Mouse (Mus musculus) spleen, postnatal 36 days (tissue): ENCODE measurements around the gene Hif3a.

Source experiments
- DNase-seq, 2 experiments: peaks; one replicate each; pipeline ENCODE4 v3.0.0; 2022; ENCODE audit warnings: low spot score in 2 of 2, mixed read lengths in 1 of 2

Gene Hif3a

GRCm38 (mm10) chr7:17024814-17025504 is 37.3 kb downstream of the Hif3a start:
- peak; percentile 78 for DNase-seq

GRCm38 (mm10) chr7:17024141-17024540 is 38.1 kb downstream of the Hif3a start:
- DNase-seq: no peak

GRCm38 (mm10) chr7:17023701-17024100 is 38.5 kb downstream of the Hif3a start:
- DNase-seq: no peak

- DNase-seq: no peak
These were observed 40.1 kb downstream of the Hif3a start for GRCm38 (mm10) chr7:17022176-17022575.

- DNase-seq: no peak
These were observed 42.6 kb downstream of the Hif3a start for GRCm38 (mm10) chr7:17019426-17020166.

GRCm38 (mm10) chr7:17017921-17018320 is 44.3 kb downstream of the Hif3a start:
- DNase-seq: no peak

- DNase-seq: peak in 1 of 2 experiments; percentile 26
These were observed 45.2 kb downstream of the Hif3a start for GRCm38 (mm10) chr7:17017036-17017435.

- DNase-seq: no peak
These were observed 46.8 kb downstream of the Hif3a start for GRCm38 (mm10) chr7:17015381-17015780.

- DNase-seq: no peak
These were observed 50.2 kb downstream of the Hif3a start for GRCm38 (mm10) chr7:17011909-17012590.

GRCm38 (mm10) chr7:17010010-17010347 is 52.2 kb downstream of the Hif3a start:
- no peak for DNase-seq

- DNase-seq: no peak
These were observed 52.8 kb downstream of the Hif3a start for GRCm38 (mm10) chr7:17009326-17010009.

- DNase-seq: peak in 1 of 2 experiments; percentile 25
These were observed 54.9 kb downstream of the Hif3a start for GRCm38 (mm10) chr7:17007300-17007699.

GRCm38 (mm10) chr7:17004716-17005115 is 57.5 kb downstream of the Hif3a start:
- DNase-seq: no peak

- DNase-seq: no peak
These were observed 58.8 kb downstream of the Hif3a start for GRCm38 (mm10) chr7:17003230-17003960.

- DNase-seq: peak; percentile 68 to 71
These were observed 59.6 kb downstream of the Hif3a start for GRCm38 (mm10) chr7:17002375-17003195.

GRCm38 (mm10) chr7:16999650-17000049 is 62.6 kb downstream of the Hif3a start:
- DNase-seq: peak; percentile 67 to 69

- no peak for DNase-seq
These were observed 63.0 kb downstream of the Hif3a start for GRCm38 (mm10) chr7:16999233-16999632.

GRCm38 (mm10) chr7:16995345-16995744 is 66.9 kb downstream of the Hif3a start:
- DNase-seq: no peak

GRCm38 (mm10) chr7:16994400-16994799 is 67.8 kb downstream of the Hif3a start:
- no peak for DNase-seq

GRCm38 (mm10) chr7:16993651-16994399 is 68.4 kb downstream of the Hif3a start:
- DNase-seq: peak in 1 of 2 experiments; percentile 15
